Mouse (Mus musculus) kidney, postnatal 25 days (tissue): ENCODE results near the gene 4921511C20Rik.

ENCODE experiments used
- DNase-seq, 2 experiments: peaks; one replicate each; pipeline ENCODE4 v3.0.0; 2021; ENCODE audit warnings: mixed read lengths in 2 of 2

4921511C20Rik gene

GRCm38 (mm10) chrX:127393993-127394392 lies at the start of gene 4921511C20Rik:
4921511C20Rik (plus strand) TSS chrX:127394293.
- DNase-seq, result no peak
